Mouse (Mus musculus): Measurements from ENCODE around the gene Sh3glb1.
"Not testable (repeated sequence)": the region's sequence is repeated elsewhere in the genome, so short reads cannot be mapped to it uniquely, and the experiment has no call there.

- not testable (repeated sequence) for TF ChIP-seq CTCF (IDR thresholded peaks at IDR 0.05; ENCODE audit: borderline replicate concordance, extremely low read depth, insufficient read depth, insufficient read length); POLR2A (IDR thresholded peaks at IDR 0.05; ENCODE audit: borderline replicate concordance, extremely low read depth, insufficient read depth, insufficient read length, poor library complexity, severe bottlenecking)
Measured at GRCm38 (mm10) chr3:144756103-144756502, 36.0 kb upstream of the Sh3glb1 start.

Data from brain, embryonic 14.5 days (tissue).